Mouse (Mus musculus) heart, embryonic 14.5 days (tissue): ENCODE data around the gene Tmem245. TPM values are rescaled to one million over a fixed set of nuclear protein-coding genes. Genes with fewer than 3 reads are reported as not detected.
A peak's percentile ranks its signal among the peaks of the same experiment; 100 is the strongest.

ENCODE experiments used
- ATAC-seq: fragments of 200-750 bp; cut with Nextera tagmentation; 2 replicates; pipeline ENCODE4 v1.8.0; 2017; ENCODE audit warnings: low read depth, moderate TSS enrichment; ENCODE audit not compliant: insufficient number of reproducible peaks, insufficient read depth, low FRiP score
- H3K27ac ChIP-seq, 2 experiments: fragments of 200-500 bp in 1 of 2; fragments of 300-500 bp in 1 of 2; sonication (generic) in 1 of 2; replicated peaks in 1 of 2; 2 replicates each; pipeline ENCODE4 v1.5.1; 2012 to 2014; ENCODE audit warnings: low read depth in 2 of 2, low read length in 2 of 2, control low read depth in 1 of 2, mild to moderate bottlenecking in 1 of 2, mixed read lengths in 1 of 2; ENCODE audit not compliant: control insufficient read depth in 1 of 2, insufficient read depth in 1 of 2
- H3K27me3 ChIP-seq: fragments of 300-500 bp; sonication (generic); 2 replicates; pipeline ENCODE4 v1.6.1; 2014; ENCODE audit warnings: mild to moderate bottlenecking, low read length, control low read depth; ENCODE audit not compliant: control insufficient read depth, insufficient read depth
- H3K36me3 ChIP-seq: fragments of 300-500 bp; sonication (generic); 2 replicates; pipeline ENCODE4 v1.6.1; 2014; ENCODE audit warnings: mild to moderate bottlenecking, control low read depth, low read length, mixed read lengths; ENCODE audit not compliant: control insufficient read depth, insufficient read depth
- H3K4me1 ChIP-seq, 2 experiments: fragments of 200-500 bp in 1 of 2; fragments of 300-500 bp in 1 of 2; sonication (generic) in 1 of 2; 2 replicates each; pipeline ENCODE4 v1.6.1; 2012 to 2014; ENCODE audit warnings: low read length in 2 of 2, control low read depth in 1 of 2, mixed read lengths in 1 of 2; ENCODE audit not compliant: control insufficient read depth in 2 of 2, insufficient read depth in 2 of 2
- H3K4me2 ChIP-seq: fragments of 300-500 bp; sonication (generic); 2 replicates; pipeline ENCODE4 v1.6.1; 2014; ENCODE audit warnings: mild to moderate bottlenecking, low read length
- H3K4me3 ChIP-seq, 2 experiments: fragments of 200-500 bp in 1 of 2; fragments of 300-500 bp in 1 of 2; sonication (generic) in 1 of 2; 2 replicates each; pipeline ENCODE4 v1.5.1; 2012 to 2014; ENCODE audit warnings: low read length in 2 of 2, mild to moderate bottlenecking in 2 of 2, control low read depth in 1 of 2, low read depth in 1 of 2, moderate library complexity in 1 of 2; ENCODE audit not compliant: control insufficient read depth in 1 of 2, insufficient read depth in 1 of 2
- H3K9ac ChIP-seq: fragments of 300-500 bp; sonication (generic); 2 replicates; pipeline ENCODE4 v1.6.1; 2014; ENCODE audit warnings: mild to moderate bottlenecking, low read length
- H3K9me3 ChIP-seq: fragments of 300-500 bp; sonication (generic); 2 replicates; pipeline ENCODE4 v1.6.1; 2016; ENCODE audit warnings: low read length, control low read depth; ENCODE audit not compliant: control insufficient read depth
- WGBS: fragments of 180-500 bp; shearing (Covaris S2); extraction: QIAGEN DNeasy Blood & Tissue Kit; methylation state at CpG from one replicate; pipeline ENCODE4 v1.1.7; 2014; 5-methylcytosine and 5-hydroxymethylcytosine counted together
- polyA plus RNA-seq: library from polyadenylated mRNA; unstranded; fragments of >200 nt; fragmentation: Nextera tagmentation; extraction: Ambion mirVana; gene quantifications from 2 replicates; pipeline ENCODE4 v1.2.1, GENCODE M21; 2014

Gene Tmem245
- polyA plus RNA-seq, 1 experiment from 2014 or later, result 21.6 TPM

- 60% methylated on average over 6 of the region's 6 CpGs for WGBS
- no peak overlapping the region for H3K27ac ChIP-seq
- H3K9ac ChIP-seq, result no peak overlapping the region
- no peaks in the 10 kb centered on the region for H3K9me3 ChIP-seq
- ATAC-seq, result no peak
- H3K4me3 ChIP-seq, result no peak overlapping the region
- H3K36me3 ChIP-seq, result peaks cover 63% of the 10 kb centered on the region
- H3K4me1 ChIP-seq, result 0 out of 4 replicates have a peak, but pooled peaks cover 0 to 2% of the 10 kb centered on the region in 2 experiments
- H3K27me3 ChIP-seq, result no peaks in the 10 kb centered on the region
- H3K4me2 ChIP-seq, result no peak overlapping the region
These were observed 109.6 kb downstream of the Tmem245 start for GRCm38 (mm10) chr4:56837661-56838060.

GRCm38 (mm10) chr4:56831998-56832397 is 115.2 kb downstream of the Tmem245 start:
- ATAC-seq, result no peak
- Histone ChIP-seq H3K27me3 (no peaks in the 10 kb centered on the region), H3K4me1 (peaks cover 3% of the 10 kb centered on the region in 2 experiments; a peak in 1 of 4 replicates), H3K9ac (no peak overlapping the region), H3K9me3 (no peaks in the 10 kb centered on the region), H3K4me2 (no peak overlapping the region), H3K27ac (no peak overlapping the region; a peak in 1 of 4 replicates), H3K36me3 (peaks cover 61% of the 10 kb centered on the region), H3K4me3 (no peak overlapping the region)
- WGBS, result 56% methylated on average over 7 of the region's 7 CpGs

GRCm38 (mm10) chr4:56831013-56831609 is 116.1 kb downstream of the Tmem245 start:
- Histone ChIP-seq H3K27me3 (no peaks in the 10 kb centered on the region), H3K9me3 (no peaks in the 10 kb centered on the region), H3K27ac (peak overlapping the region; percentile 48 to 57; a peak in 3 of 4 replicates), H3K9ac (no peak overlapping the region), H3K4me3 (no peak overlapping the region), H3K4me1 (peaks cover 3% of the 10 kb centered on the region in 2 experiments; a peak in 1 of 4 replicates), H3K36me3 (peaks cover 62% of the 10 kb centered on the region), H3K4me2 (0 out of 2 replicates have a peak overlapping the region, but pooled peaks have one; percentile 1)
- ATAC-seq, result peak; percentile 22; the same call in 1 of the 2 replicates
- WGBS, result 54% methylated on average over 13 of the region's 13 CpGs

- no peak for ATAC-seq
These were observed 117.7 kb downstream of the Tmem245 start for GRCm38 (mm10) chr4:56829511-56829921.

GRCm38 (mm10) chr4:56828932-56829331 is 118.3 kb downstream of the Tmem245 start:
- Histone ChIP-seq H3K36me3 (peaks cover 50% of the 10 kb centered on the region), H3K27me3 (no peaks in the 10 kb centered on the region), H3K4me3 (no peak overlapping the region), H3K9ac (no peak overlapping the region), H3K27ac (no peak overlapping the region), H3K4me1 (peaks cover 3% of the 10 kb centered on the region in 2 experiments; a peak in 1 of 4 replicates), H3K4me2 (no peak overlapping the region), H3K9me3 (no peaks in the 10 kb centered on the region)
- 83% methylated on average over 3 of the region's 3 CpGs for WGBS
- no peak; the same call in 1 of the 2 replicates for ATAC-seq

More at GRCm38 (mm10) chr4:56829511-56829921, 117.7 kb downstream of the Tmem245 start:
- H3K4me1 ChIP-seq, result peaks cover 3% of the 10 kb centered on the region in 2 experiments; a peak in 1 of 4 replicates
- no peak overlapping the region for H3K4me2 ChIP-seq
- no peak overlapping the region for H3K9ac ChIP-seq
- WGBS, result 59% methylated on average over 7 of the region's 7 CpGs
- H3K27me3 ChIP-seq, result no peaks in the 10 kb centered on the region
- no peaks in the 10 kb centered on the region for H3K9me3 ChIP-seq
- H3K36me3 ChIP-seq, result peaks cover 54% of the 10 kb centered on the region
- no peak overlapping the region for H3K4me3 ChIP-seq
- no peak overlapping the region for H3K27ac ChIP-seq

GRCm38 (mm10) chr4:56824231-56824630 is 123.0 kb downstream of the Tmem245 start:
- no peak overlapping the region for H3K4me2 ChIP-seq
- H3K4me1 ChIP-seq, result no peaks in the 10 kb centered on the region
- no peaks in the 10 kb centered on the region for H3K9me3 ChIP-seq
- ATAC-seq, result no peak
- WGBS, result 85% methylated on average over 9 of the region's 9 CpGs
- H3K9ac ChIP-seq, result no peak overlapping the region
- H3K27me3 ChIP-seq, result no peaks in the 10 kb centered on the region
- H3K27ac ChIP-seq, result no peak overlapping the region; a peak in 1 of 4 replicates
- H3K4me3 ChIP-seq, result no peak overlapping the region
- peaks cover 27% of the 10 kb centered on the region for H3K36me3 ChIP-seq

GRCm38 (mm10) chr4:56820017-56820550 is 127.2 kb downstream of the Tmem245 start:
- no peak overlapping the region for H3K4me3 ChIP-seq
- H3K27ac ChIP-seq, result no peak overlapping the region
- H3K4me2 ChIP-seq, result no peak overlapping the region
- no peaks in the 10 kb centered on the region for H3K4me1 ChIP-seq
- no peaks in the 10 kb centered on the region for H3K9me3 ChIP-seq
- H3K27me3 ChIP-seq, result no peaks in the 10 kb centered on the region
- H3K36me3 ChIP-seq, result peaks cover 12% of the 10 kb centered on the region; the same call in 1 of the 2 replicates
- ATAC-seq, result no peak
- H3K9ac ChIP-seq, result no peak overlapping the region
